Mouse (Mus musculus): ENCODE data around the gene Olfr1162.
"Not testable (repeated sequence)": the region's sequence is repeated elsewhere in the genome, so short reads cannot be mapped to it uniquely, and the experiment has no call there.

The Olfr1162 gene

GRCm38 (mm10) chr2:88051029-88051428 lies at the start of gene Olfr1162:
TSS of gene Olfr1162 (minus strand) at chr2:88051129.
- no peak for DNase-seq (ENCODE audit: low spot score)

DNA sequence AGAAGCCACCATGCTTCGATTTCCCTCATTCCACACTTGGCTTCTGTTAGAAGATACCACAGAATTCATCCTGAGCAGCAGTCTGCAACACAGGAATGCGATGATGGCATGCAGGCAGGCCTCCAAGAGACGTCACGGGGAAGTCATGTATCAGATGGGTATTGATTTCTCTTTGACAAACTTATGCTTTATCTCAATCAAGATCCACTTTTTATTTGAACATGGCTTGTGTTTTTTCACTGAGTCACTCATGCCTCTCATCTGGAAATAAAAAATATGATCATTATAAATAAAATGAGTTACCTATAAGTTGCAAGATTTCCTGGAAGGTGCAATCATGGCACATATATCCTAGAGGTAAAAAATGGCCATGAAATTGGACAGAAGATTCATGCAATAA lies 42.9 kb upstream of the Olfr1162 start, which contains the start of gene Olfr1164:
Gene Olfr1164 (minus strand): TSS at position 101 of the 400 bp plus-strand sequence.
- no peak for DNase-seq (ENCODE audit: low spot score)

- no peak for DNase-seq (ENCODE audit: low spot score)
Measured at GRCm38 (mm10) chr2:88071730-88072129, 20.8 kb upstream of the Olfr1162 start, which contains the start of gene Olfr1163. TSS of gene Olfr1163 (minus strand) at chr2:88071830.

DNA sequence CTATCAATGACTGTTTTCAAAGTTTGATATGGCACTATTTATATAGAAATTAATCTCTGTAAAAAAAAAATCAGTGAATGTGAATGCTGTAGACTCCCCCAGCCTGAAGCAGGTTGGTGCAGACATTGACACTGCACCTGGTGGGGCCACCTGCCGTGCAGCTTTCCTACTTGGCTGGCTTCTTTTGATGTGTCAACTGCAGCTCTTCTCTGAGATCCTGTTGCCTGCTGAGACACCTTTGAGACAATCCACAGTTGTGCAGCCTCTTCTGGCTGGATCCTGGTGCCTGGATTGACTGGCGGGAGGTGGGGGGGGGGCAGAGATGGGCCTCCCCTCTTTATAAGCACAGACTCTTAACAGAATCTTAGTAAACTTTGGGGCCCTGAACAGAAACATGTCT lies 12.7 kb upstream of the Olfr1162 start:
- DNase-seq (ENCODE audit: low spot score), result no peak

DNA sequence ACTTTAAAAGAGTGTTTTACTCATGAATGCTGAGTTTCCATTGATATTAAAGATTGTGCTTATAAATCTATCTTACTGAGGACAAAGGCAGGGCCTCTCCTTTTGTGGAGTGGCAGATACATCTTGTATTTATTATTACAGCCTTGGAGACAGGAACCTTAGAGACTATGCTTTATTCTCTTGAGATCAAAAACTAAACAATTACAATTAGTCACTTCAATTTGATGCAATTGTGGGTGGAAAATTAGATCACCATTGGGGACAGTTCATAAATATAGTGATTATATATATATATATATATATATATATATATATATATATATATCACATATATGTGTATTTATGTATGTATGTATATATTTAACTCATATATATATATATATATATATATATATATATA lies 13.3 kb downstream of the Olfr1162 start, which contains the start of gene Olfr73:
Gene Olfr73 (minus strand): TSS at position 101 of the 400 bp plus-strand sequence.
- DNase-seq (ENCODE audit: low spot score), result no peak

DNA sequence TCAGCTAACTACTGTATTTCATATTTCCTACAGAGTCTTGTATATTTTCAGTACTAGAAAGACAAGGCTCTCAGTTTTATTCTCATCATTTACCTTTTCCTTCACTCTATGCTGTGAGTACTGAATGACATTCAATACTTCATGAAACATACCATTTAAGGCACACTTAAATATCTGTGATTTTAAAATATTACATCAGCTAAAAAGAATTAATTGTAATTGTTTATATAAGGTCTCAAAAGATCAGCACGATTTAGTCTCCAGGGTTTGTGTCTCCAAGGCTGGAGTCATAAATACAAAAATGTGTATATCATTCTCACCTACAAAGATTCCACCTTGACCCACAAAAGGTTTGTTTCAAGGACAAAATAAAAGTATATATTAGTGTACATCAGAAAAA lies 28.5 kb downstream of the Olfr1162 start, which contains the start of gene Olfr1161:
Gene Olfr1161 (plus strand): TSS at position 301 of the 400 bp plus-strand sequence.
- DNase-seq (ENCODE audit: low spot score), result not testable (repeated sequence)

- no peak for DNase-seq (ENCODE audit: low spot score)
Measured at GRCm38 (mm10) chr2:88007515-88008318, 43.2 kb downstream of the Olfr1162 start, which contains the start of gene Olfr1160. TSS of gene Olfr1160 (minus strand) at chr2:88008268.
